Mouse (Mus musculus) forebrain, embryonic 12.5 days (tissue): ENCODE data around the gene Sprr2b. TPM values are rescaled to one million over a fixed set of nuclear protein-coding genes. Genes with fewer than 3 reads are reported as not detected.

Experiments
- ATAC-seq: fragments of 200-750 bp; cut with Nextera tagmentation; 2 replicates; pipeline ENCODE4 v1.8.0; 2017; ENCODE audit warnings: moderate TSS enrichment; ENCODE audit not compliant: low FRiP score
- H3K27ac ChIP-seq: fragments of 300-500 bp; sonication (generic); 2 replicates; pipeline ENCODE4 v1.5.1; 2016; ENCODE audit warnings: mild to moderate bottlenecking
- H3K27me3 ChIP-seq: fragments of 300-500 bp; sonication (generic); 2 replicates; pipeline ENCODE4 v1.6.1; 2016; ENCODE audit warnings: mild to moderate bottlenecking
- H3K36me3 ChIP-seq: fragments of 300-500 bp; sonication (generic); replicated peaks from 2 replicates; pipeline ENCODE4 v1.6.1; 2016; ENCODE audit warnings: mild to moderate bottlenecking
- H3K4me1 ChIP-seq: fragments of 300-500 bp; sonication (generic); 2 replicates; pipeline ENCODE4 v1.6.1; 2016
- H3K4me2 ChIP-seq: fragments of 300-500 bp; sonication (generic); 2 replicates; pipeline ENCODE4 v1.6.1; 2016; ENCODE audit warnings: mild to moderate bottlenecking, moderate library complexity
- H3K4me3 ChIP-seq: fragments of 300-500 bp; sonication (generic); replicated peaks from 2 replicates; pipeline ENCODE4 v1.5.1; 2016; ENCODE audit warnings: mild to moderate bottlenecking
- H3K9ac ChIP-seq: fragments of 300-500 bp; sonication (generic); 2 replicates; pipeline ENCODE4 v1.6.1; 2016; ENCODE audit warnings: mild to moderate bottlenecking
- H3K9me3 ChIP-seq: fragments of 300-500 bp; sonication (generic); 2 replicates; pipeline ENCODE4 v1.6.1; 2016
- WGBS: fragments of 180-500 bp; shearing (Covaris S2); methylation state at CpG from one replicate; pipeline ENCODE4 v1.1.7; 2016; 5-methylcytosine and 5-hydroxymethylcytosine counted together
- polyA plus RNA-seq: library from polyadenylated mRNA; unstranded; fragments of >200 nt; fragmentation: Nextera tagmentation; extraction: Ambion mirVana; gene quantifications from 2 replicates; pipeline ENCODE4 v1.2.1, GENCODE M21; 2016

The Sprr2b gene
- polyA plus RNA-seq, 1 experiment from 2014 or later = not detected

- Histone ChIP-seq H3K4me3 (no peak overlapping the region), H3K4me2 (no peak overlapping the region), H3K36me3 (no peaks in the 10 kb centered on the region), H3K27ac (no peak overlapping the region), H3K9me3 (no peaks in the 10 kb centered on the region), H3K9ac (no peak overlapping the region), H3K4me1 (no peaks in the 10 kb centered on the region), H3K27me3 (no peaks in the 10 kb centered on the region)
- ATAC-seq = no peak
These were observed 45.2 kb downstream of the Sprr2b start for GRCm38 (mm10) chr3:92361619-92362018.

GRCm38 (mm10) chr3:92364887-92365286 is 48.5 kb downstream of the Sprr2b start, which contains the start of gene Sprr2f:
Sprr2f (plus strand) TSS chr3:92365187.
- Histone ChIP-seq H3K27me3 (no peaks in the 10 kb centered on the region), H3K4me1 (no peaks in the 10 kb centered on the region), H3K9me3 (no peaks in the 10 kb centered on the region), H3K4me2 (no peak within 1 kb of the TSS), H3K4me3 (no peak within 1 kb of the TSS), H3K36me3 (no peaks in the 10 kb centered on the region), H3K27ac (no peak within 1 kb of the TSS), H3K9ac (no peak within 1 kb of the TSS)
- WGBS = 75% methylated on average over 3 of the region's 3 CpGs
- no peak for ATAC-seq

Other genes with a start within 250 kb of the Sprr2b start
- 1.6 TPM in 2 replicates for gene Lor, start 233.5 kb upstream of the Sprr2b start, polyA plus RNA-seq
- not detected in 2 replicates for gene Prr9, start 192.7 kb upstream of the Sprr2b start, polyA plus RNA-seq
- gene Lelp1, start 173.9 kb upstream of the Sprr2b start, polyA plus RNA-seq = not detected in 2 replicates
- not detected in 2 replicates for gene Sprr2a1, start 100.8 kb upstream of the Sprr2b start, polyA plus RNA-seq
- not detected in 2 replicates for gene Sprr2a2, start 100.7 kb upstream of the Sprr2b start, polyA plus RNA-seq
- not detected in 2 replicates for gene Sprr2a3, start 31.2 kb upstream of the Sprr2b start, polyA plus RNA-seq
- gene Sprr2d, start 22.5 kb downstream of the Sprr2b start, polyA plus RNA-seq = not detected in 2 replicates
- not detected in 2 replicates for gene Sprr2e, start 35.5 kb downstream of the Sprr2b start, polyA plus RNA-seq
- gene Sprr2f, start 48.6 kb downstream of the Sprr2b start, polyA plus RNA-seq = not detected in 2 replicates
- not detected in 2 replicates for gene Sprr2h, start 69.1 kb downstream of the Sprr2b start, polyA plus RNA-seq
- gene Sprr2i, start 91.4 kb downstream of the Sprr2b start, polyA plus RNA-seq = not detected in 2 replicates
- gene Sprr2j-ps, start 101.5 kb downstream of the Sprr2b start, polyA plus RNA-seq = not detected in 2 replicates
- 6.6 and 9.4 TPM in 2 replicates for gene Gm9774, start 112.8 kb downstream of the Sprr2b start, polyA plus RNA-seq
- not detected in 2 replicates for gene Sprr2k, start 116.0 kb downstream of the Sprr2b start, polyA plus RNA-seq
- gene Sprr1b, start 122.2 kb downstream of the Sprr2b start, polyA plus RNA-seq = not detected in 2 replicates
- gene Sprr3, start 142.1 kb downstream of the Sprr2b start, polyA plus RNA-seq = not detected in 2 replicates
- gene Sprr1a, start 169.3 kb downstream of the Sprr2b start, polyA plus RNA-seq = not detected in 2 replicates
- gene Sprr4, start 183.9 kb downstream of the Sprr2b start, polyA plus RNA-seq = not detected in 2 replicates
- not detected in 2 replicates for gene 2310046K23Rik, start 217.9 kb downstream of the Sprr2b start, polyA plus RNA-seq